ENCODE assay signal across 7 mouse cellular contexts in the genomic region with DNA sequence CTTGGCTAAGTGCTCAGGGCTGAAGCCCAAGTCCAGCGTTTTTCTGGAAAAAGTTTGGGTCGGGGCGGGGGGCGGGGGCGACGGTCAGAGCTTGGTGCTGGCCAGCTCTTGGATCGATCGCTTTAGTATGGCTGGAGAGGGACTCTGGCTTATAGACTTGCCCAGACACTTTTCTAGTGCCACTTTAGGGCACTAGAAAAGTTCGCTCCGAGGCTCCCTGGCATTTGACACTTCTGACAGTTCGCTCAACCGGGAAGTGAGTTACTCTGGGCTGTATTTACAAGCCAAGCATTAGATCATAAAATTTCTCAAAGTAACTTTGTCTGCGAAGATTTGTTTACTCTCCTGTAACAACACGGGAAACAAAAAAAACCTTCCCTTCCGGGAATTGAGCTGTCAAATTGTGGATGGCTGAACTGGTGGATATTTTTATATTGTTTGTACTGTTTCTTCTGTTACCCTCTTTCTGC. TPM values are rescaled to one million over a fixed set of nuclear protein-coding genes. Genes with fewer than 3 reads are reported as not detected.
A peak's percentile ranks its signal among the peaks of the same experiment; 100 is the strongest.
DNase-seq lines count a peak whose midpoint lies in the region; ATAC-seq and TF ChIP-seq lines count a peak whose summit lies in the region.

No protein-coding gene starts in this region.

- DNase-seq in embryonic facial prominence, embryonic 10.5 days (ENCODE audit: low spot score), result no peak
- no peak for DNase-seq in hindbrain, embryonic 10.5 days (ENCODE audit: low spot score)
- no peak for DNase-seq in ovary, postnatal 14 days (ENCODE audit: low spot score)
- DNase-seq in spleen, adult 18-20 months, result no peak

- peak overlapping the region; percentile 74 for H3K4me2 ChIP-seq in liver, embryonic 12.5 days
- peak overlapping the region; percentile 75 for H3K4me2 ChIP-seq in neural tube, embryonic 13.5 days

- H3K4me1 ChIP-seq in E14TG2a.4 (replicated peaks; ENCODE audit: low read depth, low read length), result peaks cover 12% of the 10 kb centered on the region
- peaks cover 15% of the 10 kb centered on the region for H3K4me1 ChIP-seq in embryonic facial prominence, embryonic 10.5 days
- H3K4me1 ChIP-seq in hindbrain, embryonic 10.5 days (replicated peaks), result peaks cover 16% of the 10 kb centered on the region
- peaks cover 10% of the 10 kb centered on the region; the same call in 1 of the 2 replicates for H3K4me1 ChIP-seq in liver, embryonic 12.5 days
- peaks cover 16% of the 10 kb centered on the region for H3K4me1 ChIP-seq in neural tube, embryonic 13.5 days (replicated peaks)

- H3K36me3 ChIP-seq in E14TG2a.4 (ENCODE audit: insufficient read depth, low read length), result no peaks in the 10 kb centered on the region
- H3K36me3 ChIP-seq in embryonic facial prominence, embryonic 10.5 days (replicated peaks), result no peaks in the 10 kb centered on the region
- no peaks in the 10 kb centered on the region for H3K36me3 ChIP-seq in hindbrain, embryonic 10.5 days
- H3K36me3 ChIP-seq in liver, embryonic 12.5 days, result no peaks in the 10 kb centered on the region
- no peaks in the 10 kb centered on the region for H3K36me3 ChIP-seq in neural tube, embryonic 13.5 days

- 21% methylated on average over 15 of the region's 15 CpGs for WGBS in embryonic facial prominence, embryonic 10.5 days
- WGBS in hindbrain, embryonic 10.5 days, result 24% methylated on average over 15 of the region's 15 CpGs
- 15% methylated on average over 15 of the region's 15 CpGs for WGBS in liver, embryonic 12.5 days (ENCODE audit: insufficient replicate concordance)
- WGBS in neural tube, embryonic 13.5 days, result 19% methylated on average over 15 of the region's 15 CpGs

- H3K27me3 ChIP-seq in E14TG2a.4 (ENCODE audit: insufficient read depth, low read length), result peaks cover 40% of the 10 kb centered on the region
- peaks cover 19% of the 10 kb centered on the region for H3K27me3 ChIP-seq in embryonic facial prominence, embryonic 10.5 days (replicated peaks; ENCODE audit: low read depth, poor library complexity, severe bottlenecking)
- peaks cover 19% of the 10 kb centered on the region; the same call in 1 of the 2 replicates for H3K27me3 ChIP-seq in hindbrain, embryonic 10.5 days (ENCODE audit: insufficient read depth, poor library complexity, severe bottlenecking)
- H3K27me3 ChIP-seq in liver, embryonic 12.5 days (replicated peaks), result peaks cover 10% of the 10 kb centered on the region
- H3K27me3 ChIP-seq in neural tube, embryonic 13.5 days, result peaks cover 6% of the 10 kb centered on the region; the same call in 1 of the 2 replicates

- ATAC-seq in liver, embryonic 12.5 days, result peak; percentile 40
- ATAC-seq in neural tube, embryonic 13.5 days (ENCODE audit: low read depth), result peak; percentile 44

- TF ChIP-seq CTCF in E14TG2a.4 (conservative IDR thresholded peaks at IDR 0.05; ENCODE audit: low read length), result no peak

- no peak overlapping the region for H3K27ac ChIP-seq in embryonic facial prominence, embryonic 10.5 days (replicated peaks)
- H3K27ac ChIP-seq in hindbrain, embryonic 10.5 days, result 0 out of 2 replicates have a peak overlapping the region, but pooled peaks have one; percentile 40
- H3K27ac ChIP-seq in liver, embryonic 12.5 days, result no peak overlapping the region
- no peak overlapping the region for H3K27ac ChIP-seq in neural tube, embryonic 13.5 days (replicated peaks)

- H3K9ac ChIP-seq in liver, embryonic 12.5 days, result peak overlapping the region; percentile 51
- H3K9ac ChIP-seq in neural tube, embryonic 13.5 days, result peak overlapping the region; percentile 49

- H3K4me3 ChIP-seq in E14TG2a.4 (replicated peaks; ENCODE audit: low read length), result peak overlapping the region; percentile 67
- H3K4me3 ChIP-seq in embryonic facial prominence, embryonic 10.5 days, result peak overlapping the region; percentile 62
- peak overlapping the region; percentile 56 for H3K4me3 ChIP-seq in hindbrain, embryonic 10.5 days
- H3K4me3 ChIP-seq in liver, embryonic 12.5 days, result peak overlapping the region; percentile 50
- peak overlapping the region; percentile 37 for H3K4me3 ChIP-seq in neural tube, embryonic 13.5 days

- H3K9me3 ChIP-seq in E14TG2a.4 (ENCODE audit: low read length), result no peaks in the 10 kb centered on the region
- no peaks in the 10 kb centered on the region for H3K9me3 ChIP-seq in embryonic facial prominence, embryonic 10.5 days
- H3K9me3 ChIP-seq in hindbrain, embryonic 10.5 days, result no peaks in the 10 kb centered on the region
- no peaks in the 10 kb centered on the region for H3K9me3 ChIP-seq in liver, embryonic 12.5 days (replicated peaks)
- no peaks in the 10 kb centered on the region for H3K9me3 ChIP-seq in neural tube, embryonic 13.5 days

RNA-seq across cellular contexts. Expression of a gene that starts 0.4 kb away (rescaled TPM):
- polyA plus RNA-seq in embryonic facial prominence, embryonic 10.5 days (2016; fragmentation: Nextera tagmentation; extraction: Ambion mirVana), result 0.57 and 0.82 TPM in 2 replicates
- polyA plus RNA-seq in hindbrain, embryonic 10.5 days (2016; fragmentation: Nextera tagmentation; extraction: Ambion mirVana), result 0.15 and 0.31 TPM in 2 replicates
- polyA plus RNA-seq in liver, embryonic 12.5 days (2016; fragmentation: Nextera tagmentation; extraction: Ambion mirVana), result 0.74 and 1.4 TPM in 2 replicates
- polyA plus RNA-seq in neural tube, embryonic 13.5 days (2015; fragmentation: Nextera tagmentation; extraction: Ambion mirVana), result 1.0 and 1.3 TPM in 2 replicates

RNA-seq across cellular contexts. Expression of a gene that starts 35.5 kb away (rescaled TPM):
- polyA plus RNA-seq in embryonic facial prominence, embryonic 10.5 days (2016; fragmentation: Nextera tagmentation; extraction: Ambion mirVana), result 18.6 and 24.2 TPM in 2 replicates
- 22.6 and 31.1 TPM in 2 replicates for polyA plus RNA-seq in hindbrain, embryonic 10.5 days (2016; fragmentation: Nextera tagmentation; extraction: Ambion mirVana)
- polyA plus RNA-seq in liver, embryonic 12.5 days (2016; fragmentation: Nextera tagmentation; extraction: Ambion mirVana), result 26.4 and 31.0 TPM in 2 replicates
- polyA plus RNA-seq in neural tube, embryonic 13.5 days (2015; fragmentation: Nextera tagmentation; extraction: Ambion mirVana), result 28.1 and 52.1 TPM in 2 replicates
